Mouse (Mus musculus) liver, embryonic 11.5 days (tissue): ENCODE data around the gene Olfr872. TPM values are rescaled to one million over a fixed set of nuclear protein-coding genes. Genes with fewer than 3 reads are reported as not detected.
"Not testable (repeated sequence)": the region's sequence is repeated elsewhere in the genome, so short reads cannot be mapped to it uniquely, and the experiment has no call there.

Source experiments
- ATAC-seq: fragments of 200-750 bp; cut with Nextera tagmentation; replicated peaks from 2 replicates; pipeline ENCODE4 v1.8.0; 2017; ENCODE audit warnings: moderate number of reproducible peaks, mild to moderate bottlenecking, moderate TSS enrichment, moderate library complexity; ENCODE audit not compliant: low FRiP score
- DNase-seq: peaks from one replicate; pipeline ENCODE4 v3.0.0-alpha.2; 2017; ENCODE audit warnings: low spot score
- H3K27ac ChIP-seq: fragments of 300-500 bp; sonication (generic); 2 replicates; pipeline ENCODE4 v1.5.1; 2014; ENCODE audit warnings: mild to moderate bottlenecking, low read depth, low read length, control low read depth
- H3K27me3 ChIP-seq: fragments of 300-500 bp; sonication (generic); replicated peaks from 2 replicates; pipeline ENCODE4 v1.6.1; 2014; ENCODE audit warnings: low read length, mixed read lengths; ENCODE audit not compliant: control insufficient read depth, insufficient read depth
- H3K36me3 ChIP-seq: fragments of 300-500 bp; sonication (generic); 2 replicates; pipeline ENCODE4 v1.6.1; 2014; ENCODE audit warnings: mild to moderate bottlenecking, low read length, moderate library complexity, mixed read lengths; ENCODE audit not compliant: control insufficient read depth, insufficient read depth
- H3K4me1 ChIP-seq: fragments of 300-500 bp; sonication (generic); replicated peaks from 2 replicates; pipeline ENCODE4 v1.6.1; 2014; ENCODE audit warnings: low read length, mixed read lengths; ENCODE audit not compliant: control insufficient read depth, insufficient read depth
- H3K4me2 ChIP-seq: fragments of 300-500 bp; sonication (generic); 2 replicates; pipeline ENCODE4 v1.6.1; 2014; ENCODE audit warnings: mild to moderate bottlenecking, control low read depth, moderate library complexity
- H3K4me3 ChIP-seq: fragments of 300-500 bp; sonication (generic); 2 replicates; pipeline ENCODE4 v1.5.1; 2014; ENCODE audit warnings: low read depth, low read length, control low read depth
- H3K9ac ChIP-seq: fragments of 300-500 bp; sonication (generic); 2 replicates; pipeline ENCODE4 v1.6.1; 2014; ENCODE audit warnings: low read depth, low read length, control low read depth
- H3K9me3 ChIP-seq: fragments of 300-500 bp; sonication (generic); 2 replicates; pipeline ENCODE4 v1.6.1; 2016; ENCODE audit warnings: low read length, inconsistent platforms, mixed read lengths; ENCODE audit not compliant: control insufficient read depth
- WGBS: fragments of 180-500 bp; shearing (Covaris S2); extraction: QIAGEN DNeasy Blood & Tissue Kit; methylation state at CpG from one replicate; pipeline ENCODE4 v1.1.7; 2014; 5-methylcytosine and 5-hydroxymethylcytosine counted together
- polyA plus RNA-seq: library from polyadenylated mRNA; unstranded; fragments of >200 nt; fragmentation: Nextera tagmentation; extraction: Ambion mirVana; gene quantifications from 2 replicates; pipeline ENCODE4 v1.2.1, GENCODE M21; 2014

Olfr872 gene
- not detected in 2 replicates for polyA plus RNA-seq

DNA sequence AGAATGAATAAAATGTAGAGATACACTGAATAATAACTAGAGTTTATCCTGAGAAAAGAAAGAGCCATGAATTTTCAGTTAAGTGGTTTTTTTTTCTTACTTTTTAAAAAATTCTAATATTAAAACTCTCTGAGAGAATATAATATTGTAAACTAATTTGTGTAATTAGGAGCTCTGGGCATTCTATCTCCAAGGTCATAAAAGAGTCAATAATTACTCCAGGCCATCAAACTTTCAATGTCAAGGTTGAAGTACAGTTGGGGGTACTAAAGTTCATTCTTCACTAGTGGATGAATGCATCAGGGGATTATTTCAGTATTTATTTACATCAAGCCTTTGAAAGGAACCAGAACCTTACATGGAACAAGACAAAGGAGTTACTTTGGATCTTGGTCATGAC lies at the start of gene Olfr872:
Olfr872 (plus strand) TSS at position 301 of the 400 bp plus-strand sequence.
- no peak for DNase-seq
- no peaks in the 10 kb centered on the region for H3K4me1 ChIP-seq
- H3K36me3 ChIP-seq, result no peaks in the 10 kb centered on the region
- no peak within 1 kb of the TSS for H3K9ac ChIP-seq
- H3K4me3 ChIP-seq, result no peak within 1 kb of the TSS
- no peak within 1 kb of the TSS for H3K4me2 ChIP-seq
- H3K27ac ChIP-seq, result no peak within 1 kb of the TSS
- H3K27me3 ChIP-seq, result no peaks in the 10 kb centered on the region
- no peaks in the 10 kb centered on the region for H3K9me3 ChIP-seq
- ATAC-seq, result no peak

DNA sequence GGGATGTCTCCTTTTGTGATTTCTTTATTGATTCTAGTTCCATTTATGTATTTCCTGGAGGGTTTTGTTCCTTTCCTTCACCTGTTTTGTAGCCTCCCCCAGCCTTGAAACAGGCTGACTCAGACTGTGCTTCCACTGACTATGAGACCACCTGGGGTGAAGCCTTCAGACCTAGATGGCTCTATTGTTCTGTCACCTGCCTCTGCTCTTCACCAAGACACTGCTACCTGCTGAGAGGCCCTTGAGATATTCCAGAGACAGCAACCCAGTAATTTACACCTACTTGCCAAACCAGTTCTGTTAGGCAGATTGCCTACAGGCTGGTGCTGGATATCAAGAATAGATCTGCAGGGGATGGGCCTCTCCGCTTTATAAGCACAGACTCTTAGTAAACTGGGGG lies 34.8 kb upstream of the Olfr872 start:
- WGBS, result 56% methylated on average over 1 of the region's 1 CpGs
- Histone ChIP-seq H3K9me3 (no peaks in the 10 kb centered on the region), H3K27me3 (no peaks in the 10 kb centered on the region), H3K36me3 (no peaks in the 10 kb centered on the region), H3K4me2 (no peak overlapping the region), H3K9ac (no peak overlapping the region), H3K27ac (no peak overlapping the region), H3K4me3 (no peak overlapping the region), H3K4me1 (no peaks in the 10 kb centered on the region)
- ATAC-seq, result no peak
- DNase-seq, result no peak

DNA sequence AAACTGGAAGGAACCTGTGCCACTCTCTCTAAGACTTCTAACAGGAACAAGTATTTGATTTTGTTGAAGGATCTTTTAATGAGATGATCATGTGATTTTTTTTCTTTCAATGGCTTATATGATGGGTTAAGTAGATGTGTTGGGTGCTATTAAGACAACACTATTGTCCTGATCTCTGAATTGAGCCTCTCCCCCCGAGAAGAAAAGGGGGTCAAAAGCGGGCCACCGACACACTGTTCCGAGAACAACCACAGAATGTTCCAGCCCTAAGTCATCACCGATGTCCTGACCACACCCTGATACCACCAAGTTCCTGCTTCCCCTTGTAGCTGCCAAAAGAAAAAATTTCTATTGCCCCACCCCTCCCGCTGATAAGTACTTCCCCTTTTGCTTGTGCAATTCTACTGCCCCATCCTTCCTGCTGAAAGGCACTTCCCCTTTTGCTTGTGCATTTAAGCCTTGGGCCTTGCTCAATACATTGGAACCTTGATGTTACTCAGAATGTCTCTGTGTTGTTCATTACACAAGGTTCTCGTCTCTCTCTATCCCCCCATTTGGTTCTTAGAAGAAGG lies 33.4 kb upstream of the Olfr872 start:
- H3K36me3 ChIP-seq, ATAC-seq, H3K27ac ChIP-seq, H3K4me1 ChIP-seq, H3K4me2 ChIP-seq, H3K9ac ChIP-seq, H3K4me3 ChIP-seq, H3K27me3 ChIP-seq, DNase-seq, H3K9me3 ChIP-seq: not testable (repeated sequence)
- WGBS, result 64% methylated on average over 7 of the region's 7 CpGs

DNA sequence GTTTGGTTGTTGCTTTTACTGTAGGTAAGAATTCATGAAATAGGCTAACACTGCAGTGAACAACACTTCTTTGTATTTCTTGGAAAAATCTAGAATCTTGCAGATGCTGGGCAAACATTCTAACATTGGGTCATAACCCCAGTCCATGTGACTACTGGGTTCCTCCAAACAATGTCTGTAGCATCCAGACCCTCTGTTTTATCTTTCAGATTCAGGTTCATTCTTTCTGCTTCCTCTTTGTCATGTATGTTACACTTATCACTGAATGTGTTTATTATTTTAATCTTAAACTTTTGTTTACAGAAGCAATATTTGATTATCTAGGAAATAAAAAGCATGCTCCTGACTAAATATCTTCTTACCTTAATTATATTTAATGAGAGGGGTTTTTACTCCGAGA lies 26.1 kb upstream of the Olfr872 start:
- Histone ChIP-seq H3K27ac (no peak overlapping the region), H3K9me3 (no peaks in the 10 kb centered on the region), H3K4me3 (no peak overlapping the region), H3K4me1 (no peaks in the 10 kb centered on the region), H3K4me2 (no peak overlapping the region), H3K36me3 (no peaks in the 10 kb centered on the region), H3K9ac (no peak overlapping the region), H3K27me3 (no peaks in the 10 kb centered on the region)
- no peak for DNase-seq
- 48% methylated on average over 1 of the region's 1 CpGs for WGBS
- ATAC-seq, result no peak

DNA sequence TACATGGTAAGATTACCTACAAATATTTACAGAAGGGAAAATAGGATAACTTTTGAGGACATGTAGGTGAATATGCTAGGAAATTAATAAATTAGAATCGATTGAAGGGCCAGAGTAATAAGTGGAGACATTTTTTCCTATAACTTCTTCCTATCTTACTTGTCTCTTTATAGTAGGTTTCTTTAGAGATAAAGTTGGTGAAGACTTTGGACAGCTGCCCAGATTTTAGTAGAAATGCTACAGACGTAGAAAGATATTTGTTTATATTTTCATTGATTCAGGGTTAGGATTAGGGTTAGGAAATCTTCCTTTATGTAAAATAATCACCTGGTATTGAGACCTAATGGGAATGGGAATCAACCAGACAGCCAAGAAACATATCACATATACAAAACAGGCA lies 25.4 kb upstream of the Olfr872 start:
- no peak for ATAC-seq
- H3K9me3 ChIP-seq, result no peaks in the 10 kb centered on the region
- WGBS, result 60% methylated on average over 2 of the region's 2 CpGs

DNA sequence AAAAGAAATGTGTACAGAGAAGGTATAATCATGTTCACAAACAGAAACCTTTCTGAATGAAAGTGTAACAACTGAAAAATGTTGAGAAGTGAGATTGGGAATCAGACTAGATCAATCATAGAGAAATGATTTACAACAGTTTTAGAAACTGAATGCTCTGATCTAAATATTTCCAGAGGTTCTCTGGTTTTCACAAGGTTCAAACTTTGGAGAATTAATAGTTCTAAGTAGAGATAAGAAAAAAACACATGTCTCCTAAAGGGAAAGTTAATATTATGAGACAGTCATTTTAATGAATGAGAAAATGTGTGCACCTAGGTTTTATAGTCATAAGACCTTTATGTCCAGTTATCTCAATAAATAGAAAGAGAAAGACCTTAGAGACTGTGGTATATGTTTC lies 25.0 kb upstream of the Olfr872 start, which contains the start of gene Olfr871:
Olfr871 (plus strand) TSS at position 301 of the 400 bp plus-strand sequence.
- DNase-seq (no peak), ATAC-seq (no peak)
- no peaks in the 10 kb centered on the region for H3K27me3 ChIP-seq
- no peaks in the 10 kb centered on the region for H3K36me3 ChIP-seq
- H3K4me1 ChIP-seq, result no peaks in the 10 kb centered on the region
- no peak within 1 kb of the TSS for H3K4me2 ChIP-seq
- H3K9me3 ChIP-seq, result no peaks in the 10 kb centered on the region
- no peak within 1 kb of the TSS for H3K27ac ChIP-seq
- no peak within 1 kb of the TSS for H3K9ac ChIP-seq
- H3K4me3 ChIP-seq, result no peak within 1 kb of the TSS

More for the DNA sequence above, 25.4 kb upstream of the Olfr872 start:
- Histone ChIP-seq H3K27me3 (no peaks in the 10 kb centered on the region), H3K4me2 (no peak overlapping the region), H3K4me1 (no peaks in the 10 kb centered on the region), H3K27ac (no peak overlapping the region), H3K36me3 (no peaks in the 10 kb centered on the region), H3K4me3 (no peak overlapping the region), H3K9ac (no peak overlapping the region)
- DNase-seq, result no peak

DNA sequence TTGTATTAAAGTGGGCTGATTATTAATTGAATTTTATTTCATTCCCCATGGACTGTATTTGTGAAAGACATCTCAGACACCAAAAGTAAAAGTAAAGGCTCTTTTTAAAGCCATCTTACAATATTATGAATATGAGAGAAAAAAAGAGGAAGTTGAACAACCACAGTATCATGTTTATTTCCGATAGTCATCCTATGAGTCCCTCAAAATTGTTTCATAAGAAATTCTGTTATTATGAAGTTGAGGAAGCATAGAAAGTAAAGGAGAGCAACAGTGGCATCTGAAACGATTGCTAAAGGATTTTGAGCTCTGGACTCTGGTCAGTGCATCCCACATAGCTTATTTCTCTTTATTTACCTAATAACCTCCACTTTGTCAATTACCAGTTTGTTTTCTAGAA lies 459 bp downstream of the Olfr872 start:
- ATAC-seq, result no peak
- H3K4me1 ChIP-seq, result no peaks in the 10 kb centered on the region
- no peak overlapping the region for H3K9ac ChIP-seq
- no peak overlapping the region for H3K4me3 ChIP-seq
- H3K27me3 ChIP-seq, result no peaks in the 10 kb centered on the region
- no peaks in the 10 kb centered on the region for H3K36me3 ChIP-seq
- no peaks in the 10 kb centered on the region for H3K9me3 ChIP-seq
- H3K27ac ChIP-seq, result no peak overlapping the region
- 64% methylated on average over 2 of the region's 2 CpGs for WGBS
- H3K4me2 ChIP-seq, result no peak overlapping the region
- no peak for DNase-seq

DNA sequence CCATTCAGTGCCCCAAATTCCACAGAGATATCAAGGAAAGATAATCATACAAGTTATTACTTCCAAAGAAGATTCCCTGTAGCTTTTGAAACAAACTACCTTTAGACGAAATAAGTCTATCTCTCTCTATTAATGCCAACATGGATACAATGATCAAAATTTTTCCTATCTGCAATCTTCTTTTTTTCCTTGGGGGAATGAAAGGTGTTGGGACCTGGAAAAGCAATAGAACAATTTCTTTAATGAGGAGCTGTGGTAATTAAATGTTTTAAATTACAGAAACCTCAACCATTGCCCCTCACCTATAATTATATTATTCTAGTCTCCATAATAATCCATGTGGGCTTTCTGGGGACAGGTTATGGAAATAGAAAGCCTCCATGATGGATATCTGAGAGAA lies 45.1 kb downstream of the Olfr872 start, which contains the start of gene Olfr39:
Olfr39 (plus strand) TSS at position 301 of the 400 bp plus-strand sequence.
- Histone ChIP-seq H3K4me1 (no peaks in the 10 kb centered on the region), H3K4me3 (no peak within 1 kb of the TSS), H3K27me3 (no peaks in the 10 kb centered on the region), H3K9ac (no peak within 1 kb of the TSS), H3K27ac (no peak within 1 kb of the TSS), H3K9me3 (no peaks in the 10 kb centered on the region), H3K36me3 (no peaks in the 10 kb centered on the region), H3K4me2 (no peak within 1 kb of the TSS)
- no peak for DNase-seq
- WGBS, result 69% methylated on average over 1 of the region's 1 CpGs
- no peak for ATAC-seq

DNA sequence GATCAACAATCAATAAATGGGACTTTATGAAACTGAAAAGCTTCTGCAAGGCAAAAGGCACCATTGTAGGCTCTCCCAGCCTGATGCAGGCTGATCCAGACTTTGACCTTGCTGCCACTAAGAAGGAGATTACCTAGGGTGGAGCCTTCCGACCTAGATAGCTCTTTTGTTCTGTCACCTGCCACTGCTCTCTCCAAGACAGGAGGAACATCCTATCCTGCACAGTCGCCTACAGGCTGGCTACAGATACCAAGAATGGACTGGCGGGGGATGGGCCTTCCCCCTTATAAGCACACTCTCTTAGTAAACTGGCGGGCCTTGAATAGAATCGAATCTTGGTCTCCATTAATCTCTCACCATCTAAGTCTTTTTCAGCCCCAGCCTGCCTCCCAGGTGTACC lies 58.6 kb downstream of the Olfr872 start:
- H3K9me3 ChIP-seq, H3K4me1 ChIP-seq, DNase-seq, H3K9ac ChIP-seq, H3K4me3 ChIP-seq, H3K36me3 ChIP-seq, H3K27me3 ChIP-seq, H3K4me2 ChIP-seq, H3K27ac ChIP-seq, ATAC-seq: not testable (repeated sequence)
- WGBS, result 73% methylated on average over 5 of the region's 5 CpGs
